Mouse (Mus musculus) heart, embryonic 10.5 days (tissue): ENCODE data around the gene Tnf. TPM values are rescaled to one million over a fixed set of nuclear protein-coding genes. Genes with fewer than 3 reads are reported as not detected.

ENCODE experiments used
- DNase-seq: peaks from one replicate; pipeline ENCODE4 v3.0.0-alpha.2; 2017; ENCODE audit warnings: low spot score
- H3K27ac ChIP-seq: fragments of 300-500 bp; sonication (generic); 2 replicates; pipeline ENCODE4 v1.5.1; 2016; ENCODE audit warnings: mild to moderate bottlenecking
- H3K27me3 ChIP-seq: fragments of 300-500 bp; sonication (generic); 2 replicates; pipeline ENCODE4 v1.6.1; 2016; ENCODE audit warnings: mild to moderate bottlenecking; ENCODE audit not compliant: poor library complexity, insufficient read depth, severe bottlenecking
- H3K36me3 ChIP-seq: fragments of 300-500 bp; sonication (generic); 2 replicates; pipeline ENCODE4 v1.6.1; 2016; ENCODE audit warnings: mild to moderate bottlenecking, moderate library complexity
- H3K4me1 ChIP-seq: fragments of 300-500 bp; sonication (generic); 2 replicates; pipeline ENCODE4 v1.6.1; 2016; ENCODE audit warnings: mild to moderate bottlenecking
- H3K4me3 ChIP-seq: fragments of 300-500 bp; sonication (generic); 2 replicates; pipeline ENCODE4 v1.5.1; 2016; ENCODE audit warnings: mild to moderate bottlenecking, moderate library complexity
- H3K9me3 ChIP-seq: fragments of 300-500 bp; sonication (generic); 2 replicates; pipeline ENCODE4 v1.6.1; 2016; ENCODE audit warnings: mild to moderate bottlenecking, moderate library complexity
- WGBS: fragments of 180-500 bp; shearing (Covaris S2); methylation state at CpG from one replicate; pipeline ENCODE4 v1.1.7; 2016; 5-methylcytosine and 5-hydroxymethylcytosine counted together
- microRNA-seq: library from miRNA; unstranded; fragments of <30 nt; microRNA quantifications from one replicate; pipeline ENCODE4, GENCODE M21; 2017
- polyA plus RNA-seq: library from polyadenylated mRNA; unstranded; fragments of >200 nt; fragmentation: Nextera tagmentation; extraction: Ambion mirVana; gene quantifications from 2 replicates; pipeline ENCODE4 v1.2.1, GENCODE M21; 2016

The Tnf gene
- polyA plus RNA-seq, 1 experiment from 2014 or later, result 0.15 TPM

GRCm38 (mm10) chr17:35159638-35160037 is 42.2 kb downstream of the Tnf start:
- H3K9me3 ChIP-seq, result no peaks in the 10 kb centered on the region
- peaks cover 17% of the 10 kb centered on the region for H3K4me1 ChIP-seq
- H3K36me3 ChIP-seq, result peaks cover 81% of the 10 kb centered on the region
- 87% methylated on average over 7 of the region's 7 CpGs for WGBS
- no peaks in the 10 kb centered on the region for H3K27me3 ChIP-seq
- DNase-seq, result no peak
- no peak overlapping the region for H3K4me3 ChIP-seq
- no peak overlapping the region for H3K27ac ChIP-seq

GRCm38 (mm10) chr17:35158850-35159593 is 42.8 kb downstream of the Tnf start:
- Histone ChIP-seq H3K27ac (no peak overlapping the region), H3K36me3 (peaks cover 88% of the 10 kb centered on the region), H3K27me3 (no peaks in the 10 kb centered on the region), H3K4me1 (peaks cover 17% of the 10 kb centered on the region), H3K9me3 (no peaks in the 10 kb centered on the region), H3K4me3 (no peak overlapping the region)
- DNase-seq, result no peak
- WGBS, result 90% methylated on average over 16 of the region's 16 CpGs

DNA sequence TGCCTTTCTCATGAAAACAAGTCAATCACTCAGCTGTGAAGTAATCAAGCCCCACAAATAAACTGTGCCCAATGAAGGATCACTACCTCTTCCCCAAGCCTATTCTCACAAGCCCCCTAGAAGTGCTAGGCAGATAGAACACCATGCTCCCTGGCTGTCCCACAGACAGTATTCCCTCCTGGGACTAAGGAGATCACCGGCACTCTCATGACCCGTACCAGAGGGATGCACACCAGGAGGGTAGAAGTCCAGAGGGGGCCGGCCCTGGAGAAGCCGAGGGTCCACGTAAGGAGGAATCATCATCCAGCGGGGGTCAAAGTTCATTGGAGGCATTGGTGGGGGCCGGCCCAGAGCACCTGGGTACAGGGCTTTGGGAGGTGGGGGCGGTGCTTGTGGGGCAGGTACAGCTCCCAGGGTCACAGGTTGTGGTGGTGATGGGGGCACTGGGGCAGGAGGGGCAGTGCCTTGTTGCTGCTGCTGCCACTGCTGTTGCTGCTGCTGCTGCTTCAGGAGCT is 44.1 kb downstream of the Tnf start:
- H3K27ac ChIP-seq, result no peak overlapping the region
- H3K36me3 ChIP-seq, result peaks cover 99% of the 10 kb centered on the region
- no peaks in the 10 kb centered on the region for H3K27me3 ChIP-seq
- WGBS, result 97% methylated on average over 8 of the region's 8 CpGs
- no peaks in the 10 kb centered on the region for H3K9me3 ChIP-seq
- H3K4me3 ChIP-seq, result no peak overlapping the region
- no peak for DNase-seq
- peaks cover 8% of the 10 kb centered on the region for H3K4me1 ChIP-seq

DNA sequence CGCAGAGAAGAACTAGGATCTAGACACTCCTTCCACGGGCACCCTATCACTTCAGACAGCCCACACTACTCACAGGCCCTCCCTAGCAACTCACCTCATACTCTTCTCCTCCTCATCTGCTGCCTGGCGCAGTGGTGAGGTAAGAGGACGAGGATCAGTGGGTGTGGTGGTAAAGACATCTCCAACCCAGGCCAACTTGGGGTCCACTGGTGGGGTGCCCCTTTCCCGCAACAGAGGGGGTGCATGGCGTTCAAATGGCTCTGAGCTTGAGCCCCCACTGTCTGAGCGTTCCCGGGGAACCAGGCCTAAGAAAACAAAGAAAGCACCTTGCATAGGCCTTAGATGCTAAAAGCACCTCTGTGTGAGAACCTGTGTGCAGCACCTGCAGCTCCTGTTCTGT is 44.6 kb downstream of the Tnf start:
- Histone ChIP-seq H3K4me3 (no peak overlapping the region), H3K27ac (no peak overlapping the region), H3K27me3 (no peaks in the 10 kb centered on the region), H3K4me1 (peaks cover 4% of the 10 kb centered on the region; the same call in 1 of the 2 replicates), H3K9me3 (no peaks in the 10 kb centered on the region), H3K36me3 (peaks cover 100% of the 10 kb centered on the region)
- WGBS, result 89% methylated on average over 8 of the region's 8 CpGs
- DNase-seq, result no peak

GRCm38 (mm10) chr17:35156461-35157200 is 45.2 kb downstream of the Tnf start:
- no peak for DNase-seq
- Histone ChIP-seq H3K27me3 (no peaks in the 10 kb centered on the region), H3K27ac (no peak overlapping the region), H3K9me3 (no peaks in the 10 kb centered on the region), H3K4me1 (0 out of 2 replicates have a peak, but pooled peaks cover 2% of the 10 kb centered on the region), H3K36me3 (peaks cover 100% of the 10 kb centered on the region), H3K4me3 (no peak overlapping the region)
- 92% methylated on average over 33 of the region's 33 CpGs for WGBS

DNA sequence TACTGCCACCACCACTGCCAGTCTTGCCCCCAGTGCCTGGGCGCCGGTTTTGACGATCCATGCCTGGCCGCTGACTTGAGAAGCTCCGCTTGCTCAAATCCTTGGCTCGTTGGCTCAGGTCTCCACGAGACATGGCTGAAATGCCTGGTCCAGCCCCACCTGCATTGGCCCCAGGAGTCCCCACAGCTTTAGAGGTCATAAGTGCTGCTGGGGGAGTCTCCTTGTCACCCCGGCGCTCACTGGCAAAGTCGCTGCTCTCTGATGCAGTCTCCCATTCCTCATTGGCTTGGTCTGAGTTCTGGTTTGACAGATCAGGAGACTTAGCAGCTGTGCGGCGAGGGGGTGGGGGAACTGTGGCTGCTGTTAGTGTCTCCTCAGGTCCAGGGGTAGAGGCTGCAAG is 46.4 kb downstream of the Tnf start:
- no peak for DNase-seq
- H3K4me1 ChIP-seq, result no peaks in the 10 kb centered on the region
- 93% methylated on average over 12 of the region's 12 CpGs for WGBS
- H3K27me3 ChIP-seq, result no peaks in the 10 kb centered on the region
- H3K4me3 ChIP-seq, result no peak overlapping the region
- H3K27ac ChIP-seq, result no peak overlapping the region
- peaks cover 98% of the 10 kb centered on the region for H3K36me3 ChIP-seq
- no peaks in the 10 kb centered on the region for H3K9me3 ChIP-seq

DNA sequence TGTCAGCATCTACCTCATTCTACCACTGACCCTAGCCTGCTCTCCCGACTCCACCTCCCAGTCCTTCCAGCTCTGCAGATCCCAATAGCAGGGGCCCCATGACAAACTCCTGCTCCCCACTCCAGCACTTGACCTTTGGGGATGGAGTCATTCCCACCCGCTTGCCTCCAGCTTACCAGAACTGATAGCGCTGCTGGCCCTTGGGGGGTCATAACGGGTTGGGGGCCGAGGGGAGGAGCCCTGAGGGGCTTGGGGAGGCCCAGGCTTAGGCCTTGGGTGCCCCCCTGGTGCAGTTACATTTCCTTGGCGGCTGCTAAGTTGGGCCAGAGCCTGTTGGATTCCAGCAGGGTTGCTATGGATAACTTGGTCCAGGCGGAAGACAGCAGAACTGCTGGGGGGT is 47.2 kb downstream of the Tnf start:
- DNase-seq, result no peak
- 79% methylated on average over 7 of the region's 7 CpGs for WGBS
- H3K4me1 ChIP-seq, result no peaks in the 10 kb centered on the region
- H3K27me3 ChIP-seq, result no peaks in the 10 kb centered on the region
- no peak overlapping the region for H3K27ac ChIP-seq
- no peaks in the 10 kb centered on the region for H3K9me3 ChIP-seq
- H3K4me3 ChIP-seq, result no peak overlapping the region
- H3K36me3 ChIP-seq, result peaks cover 98% of the 10 kb centered on the region

GRCm38 (mm10) chr17:35153931-35154330 is 47.9 kb downstream of the Tnf start:
- WGBS, result 88% methylated on average over 4 of the region's 4 CpGs
- no peaks in the 10 kb centered on the region for H3K9me3 ChIP-seq
- H3K27me3 ChIP-seq, result no peaks in the 10 kb centered on the region
- H3K4me3 ChIP-seq, result no peak overlapping the region
- peaks cover 98% of the 10 kb centered on the region for H3K36me3 ChIP-seq
- no peak overlapping the region for H3K27ac ChIP-seq
- no peaks in the 10 kb centered on the region for H3K4me1 ChIP-seq
- no peak for DNase-seq

GRCm38 (mm10) chr17:35153077-35153476 is 48.7 kb downstream of the Tnf start:
- no peak for DNase-seq
- Histone ChIP-seq H3K4me1 (no peaks in the 10 kb centered on the region), H3K27ac (no peak overlapping the region), H3K36me3 (peaks cover 98% of the 10 kb centered on the region), H3K9me3 (no peaks in the 10 kb centered on the region), H3K4me3 (no peak overlapping the region), H3K27me3 (no peaks in the 10 kb centered on the region)
- WGBS, result 91% methylated on average over 9 of the region's 9 CpGs

DNA sequence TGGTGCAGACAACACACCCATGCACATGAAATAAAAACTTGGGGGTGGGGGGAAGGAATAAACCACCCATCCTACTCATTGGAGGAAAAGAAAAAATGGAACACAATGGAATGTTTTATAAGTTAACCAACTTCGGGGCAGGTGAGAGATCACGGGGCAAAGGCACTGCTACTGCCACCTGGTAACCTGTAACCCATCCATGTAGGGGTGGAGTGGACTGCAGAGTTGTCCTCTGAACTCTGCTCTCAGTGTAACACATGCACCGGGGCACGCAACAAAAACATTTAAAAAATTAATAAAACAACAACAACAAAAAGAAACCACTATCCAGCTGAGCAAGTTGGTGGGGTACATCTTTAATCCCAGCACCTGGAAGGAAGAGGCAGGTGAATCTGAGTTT is 49.7 kb downstream of the Tnf start:
- Histone ChIP-seq H3K36me3 (peaks cover 98% of the 10 kb centered on the region), H3K27me3 (no peaks in the 10 kb centered on the region), H3K27ac (no peak overlapping the region), H3K9me3 (no peaks in the 10 kb centered on the region), H3K4me1 (no peaks in the 10 kb centered on the region), H3K4me3 (no peak overlapping the region)
- no peak for DNase-seq
- 97% methylated on average over 4 of the region's 4 CpGs for WGBS

Small RNAs within 50 kb of the gene (microRNA-seq; reads per million reads assigned to microRNA genes)
- gene Mir6973a, result not detected
- not detected for gene Mir6974
- gene Mir6975, result 2.3 reads per million
- gene Mir8094, result 0.76 reads per million

Other genes starting within 250 kb of the Tnf start
- 0.20 TPM in 1 of 2 replicates, not detected in the other for gene Hspa1b, start 242.8 kb downstream of the Tnf start, polyA plus RNA-seq
- gene Gm20481, start 232.1 kb downstream of the Tnf start, polyA plus RNA-seq, result 0.52 TPM in 1 of 2 replicates, not detected in the other
- gene Hspa1a, start 229.9 kb downstream of the Tnf start, polyA plus RNA-seq, result 1.8 and 2.4 TPM in 2 replicates
- 1.6 and 1.7 TPM in 2 replicates for gene Hspa1l, start 229.3 kb downstream of the Tnf start, polyA plus RNA-seq
- 197 and 247 TPM in 2 replicates for gene Lsm2, start 220.1 kb downstream of the Tnf start, polyA plus RNA-seq
- 112 and 166 TPM in 2 replicates for gene Vars, start 201.0 kb downstream of the Tnf start, polyA plus RNA-seq
- 0.26 and 0.34 TPM in 2 replicates for gene Vwa7, start 185.4 kb downstream of the Tnf start, polyA plus RNA-seq
- 3.3 and 4.0 TPM in 2 replicates for gene Sapcd1, start 174.0 kb downstream of the Tnf start, polyA plus RNA-seq
- 3.9 and 5.4 TPM in 2 replicates for gene Msh5, start 155.3 kb downstream of the Tnf start, polyA plus RNA-seq
- 374 and 380 TPM in 2 replicates for gene Clic1, start 152.0 kb downstream of the Tnf start, polyA plus RNA-seq
- gene Ddah2, start 143.0 kb downstream of the Tnf start, polyA plus RNA-seq, result 192 and 290 TPM in 2 replicates
- not detected in 2 replicates for gene Ly6g6c, start 136.6 kb downstream of the Tnf start, polyA plus RNA-seq
- 0.63 and 1.0 TPM in 2 replicates for gene Mpig6b, start 135.8 kb downstream of the Tnf start, polyA plus RNA-seq
- gene Ly6g6e, start 125.1 kb downstream of the Tnf start, polyA plus RNA-seq, result 0.18 and 0.39 TPM in 2 replicates
- 2.5 and 2.6 TPM in 2 replicates for gene Ly6g6d, start 123.9 kb downstream of the Tnf start, polyA plus RNA-seq
- gene Ly6g6f, start 116.4 kb downstream of the Tnf start, polyA plus RNA-seq, result 0.91 and 1.0 TPM in 2 replicates
- gene Abhd16a, start 112.7 kb downstream of the Tnf start, polyA plus RNA-seq, result 66.7 and 69.8 TPM in 2 replicates
- not detected in 2 replicates for gene Ly6g5c, start 93.7 kb downstream of the Tnf start, polyA plus RNA-seq
- gene Ly6g5b, start 86.6 kb downstream of the Tnf start, polyA plus RNA-seq, result 0.73 and 0.99 TPM in 2 replicates
- 17.1 and 24.5 TPM in 2 replicates for gene Gpank1, start 80.6 kb downstream of the Tnf start, polyA plus RNA-seq
- 220 and 246 TPM in 2 replicates for gene Csnk2b, start 80.0 kb downstream of the Tnf start, polyA plus RNA-seq
- gene D17H6S53E, start 75.6 kb downstream of the Tnf start, polyA plus RNA-seq, result 7.4 and 11.5 TPM in 2 replicates
- 3.0 and 72.5 TPM in 2 replicates for gene Apom, start 70.0 kb downstream of the Tnf start, polyA plus RNA-seq
- 51.4 and 65.5 TPM in 2 replicates for gene Bag6, start 66.8 kb downstream of the Tnf start, polyA plus RNA-seq
- gene Prrc2a, start 37.1 kb downstream of the Tnf start, polyA plus RNA-seq, result 137 and 161 TPM in 2 replicates
- 0.85 and 2.1 TPM in 2 replicates for gene Aif1, start 25.9 kb downstream of the Tnf start, polyA plus RNA-seq
- 1.5 and 2.2 TPM in 2 replicates for gene Lst1, start 13.6 kb downstream of the Tnf start, polyA plus RNA-seq
- gene Ltb, start 7.6 kb downstream of the Tnf start, polyA plus RNA-seq, result 0.15 TPM in 1 of 2 replicates, not detected in the other
- gene Lta, start 3.3 kb upstream of the Tnf start, polyA plus RNA-seq, result not detected in 2 replicates
- 0.30 TPM in 1 of 2 replicates, not detected in the other for gene Gm16181, start 18.8 kb upstream of the Tnf start, polyA plus RNA-seq
- gene Atp6v1g2, start 31.7 kb upstream of the Tnf start, polyA plus RNA-seq, result 6.5 and 10.1 TPM in 2 replicates
- 8.4 and 10.4 TPM in 2 replicates for gene Nfkbil1, start 33.8 kb upstream of the Tnf start, polyA plus RNA-seq
- 367 and 489 TPM in 2 replicates for gene Ddx39b, start 39.7 kb upstream of the Tnf start, polyA plus RNA-seq
- 22.5 and 25.0 TPM in 2 replicates for gene H2-D1, start 60.7 kb upstream of the Tnf start, polyA plus RNA-seq
- gene H2-Q1, start 118.4 kb upstream of the Tnf start, polyA plus RNA-seq, result 0.80 and 1.2 TPM in 2 replicates
- gene H2-Q2, start 140.2 kb upstream of the Tnf start, polyA plus RNA-seq, result 11.2 and 15.9 TPM in 2 replicates
- gene H2-Q4, start 177.6 kb upstream of the Tnf start, polyA plus RNA-seq, result 1.8 and 2.1 TPM in 2 replicates
- gene H2-Q6, start 222.8 kb upstream of the Tnf start, polyA plus RNA-seq, result 0.17 and 4.9 TPM in 2 replicates
- gene H2-Q7, start 237.1 kb upstream of the Tnf start, polyA plus RNA-seq, result 2.2 and 12.2 TPM in 2 replicates